Comparison of ENCODE assay signal across 22 mouse cellular contexts in the genomic region with DNA sequence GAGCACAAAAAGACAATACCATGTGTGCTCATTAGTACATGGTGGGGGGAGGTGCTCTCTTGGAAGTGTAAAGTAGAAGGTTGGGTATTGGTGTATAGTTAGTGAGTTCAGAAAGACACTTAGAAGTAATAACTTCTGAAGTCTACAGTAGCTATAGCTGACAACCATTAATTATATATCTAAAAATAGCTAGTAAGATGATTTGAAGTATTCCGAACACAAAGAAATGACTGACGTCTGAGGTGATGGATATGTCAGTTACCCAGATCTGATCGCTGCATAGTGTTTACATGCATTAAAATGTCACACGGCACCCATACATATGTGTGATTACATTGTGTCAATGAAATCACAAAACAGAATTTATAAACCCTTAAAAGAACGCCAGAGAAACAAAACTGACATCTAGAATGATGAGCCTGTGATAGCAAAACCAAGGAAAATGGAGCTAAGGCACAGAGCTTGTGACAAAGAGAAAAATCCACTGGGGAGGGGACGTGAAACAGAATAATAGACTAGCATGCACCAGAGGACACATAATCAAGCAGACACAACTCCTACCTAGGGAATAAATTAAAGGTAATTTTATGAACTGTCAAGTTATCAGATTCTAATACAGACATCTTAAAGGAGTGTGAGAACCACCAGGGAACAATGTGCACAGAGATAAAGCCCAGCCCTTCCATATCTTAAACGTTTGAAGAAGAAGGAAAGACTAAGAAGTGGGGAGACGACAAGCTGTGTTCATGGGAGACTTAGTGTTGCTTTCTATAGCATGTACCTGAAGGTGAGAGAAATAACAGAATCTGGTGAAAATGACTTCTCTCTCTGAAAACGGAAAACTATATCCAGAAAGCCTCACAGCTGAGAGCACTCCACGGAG.
DNase-seq lines count a peak whose midpoint lies in the region; ATAC-seq and TF ChIP-seq lines count a peak whose summit lies in the region.
"Had no signal": no experiment of that assay in that cellular context is flagged by ENCODE, and none has a peak within 500 bp of the region (broad histone marks: within the 10 kb centered on the region; RNA-seq: fewer than 3 reads in every experiment).

No protein-coding gene starts in this region.

- no peak for TF ChIP-seq CTCF in brain, embryonic 14.5 days (IDR thresholded peaks at IDR 0.05; ENCODE audit: borderline replicate concordance, extremely low read depth, insufficient read depth, insufficient read length)
- TF ChIP-seq CTCF in liver, embryonic 14.5 days (IDR thresholded peaks at IDR 0.05; ENCODE audit: low read depth): no peak

- no peak overlapping the region for H3K4me3 ChIP-seq in forebrain, embryonic 15.5 days
- H3K4me3 ChIP-seq in forebrain, embryonic 12.5 days (replicated peaks): no peak overlapping the region
- H3K4me3 ChIP-seq in liver, embryonic 14.5 days (ENCODE audit: insufficient read depth in 1 of 2, low read depth in 2 of 2, low read length in 2 of 2): no peak overlapping the region
- no peak overlapping the region for H3K4me3 ChIP-seq in midbrain, embryonic 16.5 days (ENCODE audit: low read depth, low read length)
- H3K4me3 ChIP-seq: layer of hippocampus, adult 2 months; left cerebral cortex, adult 2 months; neural tube, embryonic 12.5 days had no signal

- no peak for TF ChIP-seq POLR2A in brain, embryonic 14.5 days (IDR thresholded peaks at IDR 0.05; ENCODE audit: borderline replicate concordance, extremely low read depth, insufficient read depth, insufficient read length, poor library complexity, severe bottlenecking)

- peak; percentile 27; the same call in 1 of the 2 replicates for TF ChIP-seq EP300 in liver, embryonic 14.5 days (IDR thresholded peaks at IDR 0.05; ENCODE audit: low read depth)

- no peaks in the 10 kb centered on the region for H3K27me3 ChIP-seq in forebrain, embryonic 15.5 days
- no peaks in the 10 kb centered on the region for H3K27me3 ChIP-seq in forebrain, embryonic 12.5 days
- H3K27me3 ChIP-seq in liver, embryonic 14.5 days (ENCODE audit: control insufficient read depth, insufficient read depth, low read length): no peaks in the 10 kb centered on the region
- no peaks in the 10 kb centered on the region for H3K27me3 ChIP-seq in midbrain, embryonic 16.5 days (ENCODE audit: control insufficient read depth, insufficient read depth, low read depth, low read length)
- H3K27me3 ChIP-seq: neural tube, embryonic 12.5 days had no signal

- H3K36me3 ChIP-seq in forebrain, embryonic 15.5 days: no peaks in the 10 kb centered on the region
- no peaks in the 10 kb centered on the region for H3K36me3 ChIP-seq in forebrain, embryonic 12.5 days (replicated peaks)
- H3K36me3 ChIP-seq in liver, embryonic 14.5 days (replicated peaks; ENCODE audit: control insufficient read depth, insufficient read depth, low read depth): no peaks in the 10 kb centered on the region
- no peaks in the 10 kb centered on the region for H3K36me3 ChIP-seq in midbrain, embryonic 16.5 days (ENCODE audit: control insufficient read depth, insufficient read depth, low read length)
- H3K36me3 ChIP-seq: G1E; neural tube, embryonic 12.5 days had no signal

- H3K9me3 ChIP-seq in forebrain, embryonic 15.5 days: no peaks in the 10 kb centered on the region
- no peaks in the 10 kb centered on the region for H3K9me3 ChIP-seq in forebrain, embryonic 12.5 days
- H3K9me3 ChIP-seq in liver, embryonic 14.5 days (ENCODE audit: control insufficient read depth, low read length): no peaks in the 10 kb centered on the region
- H3K9me3 ChIP-seq in midbrain, embryonic 16.5 days (replicated peaks; ENCODE audit: control insufficient read depth, low read length, poor library complexity, severe bottlenecking): no peaks in the 10 kb centered on the region
- H3K9me3 ChIP-seq: G1E; neural tube, embryonic 12.5 days had no signal

- DNase-seq in brain, embryonic 14.5 days (ENCODE audit: low read depth): peak; percentile 78
- no peak for DNase-seq in liver, embryonic 14.5 days (ENCODE audit: low read depth in 3 of 3, low spot score in 3 of 3)
- no peak for DNase-seq in layer of hippocampus, adult 9-11 months
- DNase-seq in heart, adult 9 months (ENCODE audit: low spot score in 2 of 2): no peak
- DNase-seq in right cerebral cortex, postnatal 14 days: no peak
- DNase-seq: adrenal gland, postnatal 14 days; cerebellum, adult 2 months; gastrocnemius, postnatal 25 days; kidney, adult 8-10 months; kidney, postnatal 14 days; left cerebral cortex, postnatal 4 days; lung, postnatal 10 days; spleen, adult 18-20 months; thymus, postnatal 36 days had no signal

- WGBS in forebrain, embryonic 15.5 days: 68% methylated on average over 10 of the region's 10 CpGs
- 81% methylated on average over 10 of the region's 10 CpGs for WGBS in forebrain, embryonic 12.5 days
- 57% methylated on average over 10 of the region's 10 CpGs for WGBS in liver, embryonic 14.5 days (ENCODE audit: insufficient replicate concordance)
- 61% methylated on average over 10 of the region's 10 CpGs for WGBS in midbrain, embryonic 16.5 days

- ATAC-seq in forebrain, embryonic 15.5 days (replicated peaks): peak; percentile 76
- ATAC-seq in forebrain, embryonic 12.5 days (ENCODE audit: low FRiP score): no peak
- peak; percentile 50; the same call in 1 of the 2 replicates for ATAC-seq in liver, embryonic 14.5 days (ENCODE audit: insufficient read depth)
- ATAC-seq in midbrain, embryonic 16.5 days: peak; percentile 75
- ATAC-seq: inflammation-experienced regulatory T-cells, adult 6 months had no signal

- H3K4me2 ChIP-seq in forebrain, embryonic 15.5 days (replicated peaks): no peak overlapping the region
- no peak overlapping the region for H3K4me2 ChIP-seq in forebrain, embryonic 12.5 days
- no peak overlapping the region for H3K4me2 ChIP-seq in liver, embryonic 14.5 days (ENCODE audit: low read depth)
- H3K4me2 ChIP-seq in midbrain, embryonic 16.5 days (ENCODE audit: low read length): no peak overlapping the region
- H3K4me2 ChIP-seq: neural tube, embryonic 12.5 days had no signal

- H3K4me1 ChIP-seq in forebrain, embryonic 15.5 days: no peaks in the 10 kb centered on the region; the same call in 1 of the 2 replicates
- H3K4me1 ChIP-seq in forebrain, embryonic 12.5 days: no peaks in the 10 kb centered on the region
- H3K4me1 ChIP-seq in liver, embryonic 14.5 days (replicated peaks; ENCODE audit: control insufficient read depth in 2 of 2, insufficient read depth in 2 of 2, low read length in 1 of 2): peaks cover 7% of the 10 kb centered on the region in 2 experiments; a peak in 3 of 4 replicates
- H3K4me1 ChIP-seq in midbrain, embryonic 16.5 days (ENCODE audit: control insufficient read depth, insufficient read depth, low read length): no peaks in the 10 kb centered on the region
- H3K4me1 ChIP-seq: neural tube, embryonic 12.5 days had no signal

- H3K27ac ChIP-seq in forebrain, embryonic 15.5 days (replicated peaks): no peak overlapping the region
- no peak overlapping the region for H3K27ac ChIP-seq in forebrain, embryonic 12.5 days
- H3K27ac ChIP-seq in liver, embryonic 14.5 days: no peak overlapping the region
- H3K27ac ChIP-seq in midbrain, embryonic 16.5 days (ENCODE audit: low read length): no peak overlapping the region
- H3K27ac ChIP-seq: layer of hippocampus, adult 2 months; left cerebral cortex, adult 2 months; neural tube, embryonic 12.5 days had no signal

- no peak overlapping the region for H3K9ac ChIP-seq in forebrain, embryonic 15.5 days (replicated peaks)
- no peak overlapping the region for H3K9ac ChIP-seq in forebrain, embryonic 12.5 days
- H3K9ac ChIP-seq in liver, embryonic 14.5 days (replicated peaks): no peak overlapping the region
- no peak overlapping the region for H3K9ac ChIP-seq in midbrain, embryonic 16.5 days (ENCODE audit: low read depth, low read length)
- H3K9ac ChIP-seq: neural tube, embryonic 12.5 days had no signal
